Mouse (Mus musculus) cerebellum, adult (tissue): ENCODE measurements around the gene March8.

Experiments
- ATAC-seq: cut with Nextera tagmentation; 2 replicates; pipeline ENCODE4 v1.9.2; 2017; ENCODE audit warnings: mild to moderate bottlenecking, moderate library complexity, mixed read lengths; ENCODE audit not compliant: insufficient number of reproducible peaks, low FRiP score, low TSS enrichment

Gene March8

GRCm38 (mm10) chr6:116370216-116370976 is 32.6 kb downstream of the March8 start:
- 0 out of 2 replicates have a peak, but pooled peaks have one; percentile 15 for ATAC-seq

DNA sequence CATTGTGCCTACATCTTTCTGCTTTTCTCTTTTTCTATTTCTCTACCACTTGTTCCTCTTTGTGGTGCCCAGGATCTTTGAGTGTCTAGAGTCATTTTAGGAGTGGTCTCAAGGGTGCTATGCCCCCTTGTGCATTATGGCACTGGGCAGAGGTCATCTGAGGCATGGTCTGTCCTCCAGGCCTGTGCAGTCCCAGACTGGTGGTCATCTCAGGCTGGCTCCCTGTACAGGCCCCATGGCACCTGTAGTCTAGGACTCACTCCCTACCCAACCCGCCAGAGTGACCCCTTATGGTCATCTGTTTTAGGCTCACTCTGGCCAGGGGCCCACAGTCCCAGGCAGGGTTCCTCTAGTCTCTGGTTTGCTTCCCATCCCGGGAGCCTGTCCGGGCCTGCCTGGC is 33.7 kb downstream of the March8 start:
- no peak; the same call in 1 of the 2 replicates for ATAC-seq

GRCm38 (mm10) chr6:116374136-116374535 is 36.3 kb downstream of the March8 start:
- no peak for ATAC-seq

DNA sequence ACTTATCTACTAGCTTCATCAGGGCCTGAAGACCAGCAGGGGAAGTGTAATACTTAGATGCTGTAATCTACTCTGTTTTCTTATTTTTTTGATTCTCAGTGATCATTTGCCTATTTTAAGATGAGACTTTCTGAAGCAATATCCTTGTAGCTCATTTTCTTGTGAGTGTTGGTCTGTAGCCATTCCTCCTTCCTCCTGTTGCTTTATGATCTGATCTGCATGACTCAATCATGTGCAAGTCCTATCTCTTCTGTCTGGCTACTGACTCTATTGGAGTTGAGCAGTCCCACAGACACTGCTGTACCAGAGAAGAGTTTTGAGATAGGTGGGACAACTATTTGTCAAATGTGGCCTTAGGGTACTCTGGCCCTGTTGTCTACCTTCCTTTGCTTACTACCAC is 36.8 kb downstream of the March8 start:
- no peak for ATAC-seq

DNA sequence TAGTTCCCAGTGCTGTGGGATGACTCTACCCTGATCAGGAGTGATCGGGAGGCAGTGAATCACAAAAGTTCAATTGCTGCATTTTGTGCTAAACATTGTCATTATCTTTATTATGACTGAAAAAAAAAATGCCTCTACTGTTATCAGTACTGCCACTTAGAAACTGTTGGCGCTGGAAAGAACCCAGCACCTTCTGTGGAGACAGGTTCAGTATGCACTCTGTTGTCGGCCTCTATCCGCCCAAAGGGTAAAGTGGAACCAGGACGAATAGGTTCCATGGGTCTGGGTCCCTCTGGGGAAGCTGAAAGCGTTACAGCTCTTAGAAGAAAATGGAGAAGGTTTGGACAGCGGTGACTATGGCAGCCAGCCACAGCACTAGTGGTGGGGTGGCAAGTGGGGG is 41.1 kb downstream of the March8 start:
- ATAC-seq = no peak

- ATAC-seq = no peak
Measured at GRCm38 (mm10) chr6:116380157-116380556, 42.3 kb downstream of the March8 start.

- ATAC-seq = no peak
Measured at GRCm38 (mm10) chr6:116381605-116382004, 43.8 kb downstream of the March8 start.

- ATAC-seq = no peak
Measured at GRCm38 (mm10) chr6:116383582-116383981, 45.8 kb downstream of the March8 start.

- ATAC-seq = no peak
Measured at GRCm38 (mm10) chr6:116385194-116386044, 47.6 kb downstream of the March8 start.

DNA sequence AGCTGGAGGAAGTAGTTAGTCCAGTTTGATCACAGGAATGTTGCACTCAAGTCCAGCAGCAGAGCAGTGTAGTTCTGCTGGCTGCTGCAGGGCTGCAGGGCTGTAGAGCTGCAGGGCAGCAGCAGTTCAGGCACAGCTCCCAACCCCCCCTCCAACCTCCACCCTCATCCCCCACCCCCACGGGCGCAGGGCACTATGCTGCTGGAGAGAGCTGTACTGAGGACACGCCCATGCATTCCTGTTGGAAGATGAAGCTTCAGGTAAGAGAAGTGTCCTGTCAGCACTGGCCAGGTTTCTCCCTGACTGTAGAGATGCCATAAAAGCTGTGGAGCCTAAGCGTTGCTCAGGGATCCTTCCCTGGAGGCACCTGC is 48.2 kb downstream of the March8 start:
- ATAC-seq = no peak

GRCm38 (mm10) chr6:116386506-116386905 is 48.7 kb downstream of the March8 start:
- ATAC-seq = no peak

GRCm38 (mm10) chr6:116388068-116388467 is 50.2 kb downstream of the March8 start:
- no peak for ATAC-seq

DNA sequence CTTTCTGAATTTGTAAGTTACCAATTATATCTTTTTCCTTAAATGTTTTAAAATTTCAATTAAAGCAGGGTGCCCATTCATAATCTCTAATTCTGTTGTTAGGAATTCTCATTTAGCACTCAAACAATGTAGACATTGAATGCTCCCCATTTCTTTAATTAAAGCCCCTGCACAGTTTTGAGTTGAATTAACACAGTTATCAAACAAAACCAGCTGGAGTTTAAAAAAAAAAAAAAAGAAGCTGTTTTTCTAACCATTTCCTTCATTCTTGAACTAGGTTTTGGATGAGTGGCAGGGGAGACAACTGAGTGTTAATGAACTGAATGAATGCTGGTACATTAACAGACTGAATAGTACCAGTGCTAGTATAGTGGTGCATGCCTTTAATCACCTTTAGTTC is 51.7 kb downstream of the March8 start:
- ATAC-seq = no peak

DNA sequence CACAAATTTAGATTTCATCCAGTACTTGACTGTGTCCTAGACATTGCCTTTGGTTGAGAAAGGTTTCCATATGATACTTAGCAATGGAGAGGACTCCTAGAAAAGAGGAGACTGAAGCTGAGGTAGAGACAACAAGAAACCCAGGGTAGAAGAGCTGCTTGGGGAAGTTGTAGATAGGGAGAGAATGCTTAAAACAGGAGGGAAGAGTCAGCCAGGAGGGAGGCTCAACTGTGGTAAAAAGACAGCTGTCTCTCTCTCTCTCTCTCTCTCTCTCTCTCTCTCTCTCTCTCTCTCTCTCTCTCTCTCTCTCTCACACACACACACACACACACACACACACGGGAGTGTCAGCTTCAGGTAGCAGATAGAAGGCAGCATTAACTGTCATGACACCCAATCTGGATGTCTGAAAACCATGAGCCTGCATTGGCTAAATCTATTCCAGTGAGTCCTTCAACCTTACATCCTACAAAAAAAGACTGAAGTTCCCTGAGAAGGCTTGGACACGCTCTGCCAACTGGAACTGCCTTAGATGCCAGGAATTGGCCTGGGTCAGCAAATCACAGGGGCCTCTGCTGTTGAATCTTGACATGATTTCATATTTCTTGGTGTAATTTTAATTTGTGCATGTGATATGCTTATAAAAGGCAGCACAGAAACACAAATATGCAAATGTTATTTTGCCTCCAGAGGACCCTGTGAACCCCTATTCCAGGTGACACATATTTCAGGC is 57.3 kb downstream of the March8 start:
- no peak for ATAC-seq

DNA sequence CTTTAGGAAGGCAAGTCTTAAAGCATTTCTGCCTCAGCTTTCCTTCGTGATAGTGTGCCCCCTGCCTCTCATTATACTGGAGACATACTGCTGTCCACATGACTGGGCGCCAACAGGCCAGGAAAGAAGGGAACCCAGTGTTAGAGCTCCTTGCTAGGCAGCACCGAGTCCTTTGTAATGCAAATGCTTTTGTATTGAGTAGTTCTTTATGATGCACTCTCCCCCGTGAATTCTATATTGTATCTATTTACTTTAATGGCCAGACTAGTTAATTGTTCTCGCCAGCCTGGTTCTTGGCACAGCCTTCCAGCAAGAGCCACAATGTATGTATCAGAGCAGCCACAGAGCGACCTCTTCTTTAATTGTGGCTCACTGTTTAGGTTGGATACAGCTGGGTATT is 59.8 kb downstream of the March8 start:
- no peak for ATAC-seq

DNA sequence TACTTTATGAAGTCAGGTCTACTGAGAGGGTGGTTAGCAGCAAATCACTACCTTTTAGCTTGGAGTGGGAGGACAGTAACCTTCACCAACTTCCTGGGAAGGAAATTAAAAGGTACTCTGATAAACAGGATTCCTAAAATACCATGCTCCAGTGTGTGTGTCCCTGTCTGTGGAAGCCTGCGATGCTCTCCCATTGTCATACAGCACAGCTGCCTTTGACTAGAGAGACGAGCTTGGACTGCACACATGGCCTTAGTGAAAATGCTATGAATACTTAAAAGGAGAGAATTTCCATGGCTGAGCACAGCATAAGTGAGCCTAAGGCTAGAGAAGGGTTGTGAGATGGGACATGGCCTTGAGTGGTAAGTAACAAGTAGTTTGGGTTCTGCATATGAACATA is 60.3 kb downstream of the March8 start:
- no peak for ATAC-seq

DNA sequence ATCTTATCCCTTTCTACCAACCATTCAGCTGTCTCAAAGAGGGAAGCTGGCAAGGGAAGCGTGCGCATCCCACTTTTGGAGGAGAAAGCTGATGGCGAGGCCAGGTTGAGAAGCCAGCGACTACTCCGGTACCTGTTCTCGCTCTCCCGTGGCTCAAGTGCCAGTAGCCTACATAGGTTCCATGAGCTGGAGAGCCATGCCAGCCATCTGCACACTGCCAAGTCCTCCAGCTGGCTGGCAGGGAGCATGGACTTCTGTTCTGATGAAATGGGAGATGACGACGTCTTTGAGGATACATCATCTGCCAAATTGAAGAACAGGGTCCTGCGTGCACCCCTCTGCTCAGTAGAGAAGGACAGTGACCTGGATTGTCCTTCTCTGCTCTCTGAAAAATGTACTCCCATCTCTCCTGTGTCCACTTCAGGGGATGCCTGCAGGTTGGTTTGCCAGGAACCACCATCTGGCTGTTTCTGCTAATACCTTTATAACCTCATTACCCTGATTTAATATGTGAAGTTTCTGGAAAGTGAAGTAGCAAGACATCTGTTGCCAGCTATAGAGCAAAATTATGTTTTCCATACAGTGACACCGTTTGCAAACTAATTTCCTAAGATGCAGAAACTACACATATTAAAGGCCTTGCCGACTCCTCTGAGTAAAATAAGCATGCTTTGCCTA is 64.1 kb downstream of the March8 start:
- ATAC-seq = peak; percentile 87

DNA sequence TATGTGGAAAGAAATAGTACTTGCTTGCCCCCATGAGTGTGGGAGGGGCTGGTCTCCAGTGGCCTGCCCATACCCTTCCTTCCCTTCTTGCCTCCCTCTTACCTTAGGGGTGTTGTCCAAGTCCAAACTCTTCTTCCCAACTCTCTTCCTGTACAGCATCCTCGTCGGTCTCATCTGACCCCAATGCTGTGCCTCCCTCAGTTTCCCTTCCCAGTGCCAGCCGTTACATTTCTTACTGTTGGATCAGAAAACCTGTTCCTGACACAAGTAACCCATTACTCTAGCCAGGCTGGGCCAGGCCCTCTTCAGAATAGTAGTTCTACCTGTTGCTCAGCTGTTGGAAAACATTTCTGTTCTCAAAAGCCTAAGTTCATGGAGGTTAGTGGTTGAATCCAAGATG is 64.6 kb downstream of the March8 start:
- no peak for ATAC-seq

DNA sequence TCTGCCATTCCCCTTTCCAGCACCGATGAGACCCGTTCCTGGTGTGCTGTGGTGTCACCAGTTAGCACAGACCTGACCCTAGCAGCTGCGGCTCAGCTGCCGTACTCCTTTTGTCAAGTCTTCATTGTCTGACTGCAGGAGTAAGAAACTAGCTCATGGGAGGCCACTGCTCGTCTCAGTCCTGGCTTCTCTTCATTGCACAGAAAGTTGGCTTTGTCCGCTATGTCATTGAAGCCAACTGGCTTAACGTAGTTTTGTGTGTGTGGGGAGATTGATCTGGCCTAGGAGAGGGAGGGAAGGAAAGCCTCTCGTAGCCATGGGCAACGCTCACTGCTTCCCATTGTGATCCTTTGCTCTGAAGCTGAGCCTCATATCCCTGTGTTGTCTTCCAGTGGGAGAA is 67.4 kb downstream of the March8 start:
- ATAC-seq = no peak

DNA sequence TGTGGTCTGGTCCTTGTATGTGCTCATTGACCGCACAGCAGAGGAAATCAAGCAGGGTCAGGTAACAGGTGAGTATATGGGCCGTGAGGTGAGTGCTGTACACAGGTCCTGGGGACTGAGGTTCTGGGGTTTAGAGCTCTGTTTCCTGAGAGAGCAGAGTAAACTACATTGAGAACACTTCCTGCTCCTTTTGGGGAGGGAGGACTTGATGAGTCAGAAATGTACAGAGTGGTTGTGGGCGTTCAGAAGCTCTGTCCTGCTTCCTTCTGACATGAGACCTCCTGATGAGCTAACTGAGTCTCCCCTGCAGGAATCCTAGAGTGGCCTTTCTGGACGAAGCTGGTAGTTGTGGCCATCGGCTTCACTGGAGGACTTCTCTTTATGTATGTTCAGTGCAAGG is 67.9 kb downstream of the March8 start:
- no peak for ATAC-seq
